Mouse (Mus musculus): Measurements from ENCODE around the gene Ank2.

- TF ChIP-seq CTCF (IDR thresholded peaks at IDR 0.05; ENCODE audit: insufficient read depth, low read length) (no peak), POLR2A (IDR thresholded peaks at IDR 0.05; ENCODE audit: borderline replicate concordance, extremely low read depth, low read depth, low read length) (no peak)
Observed at GRCm38 (mm10) chr3:127527465-127528034, 28.4 kb upstream of the Ank2 start.
